Mouse (Mus musculus): ENCODE data around the gene Kcnh7.
"Not testable (repeated sequence)": the region's sequence is repeated elsewhere in the genome, so short reads cannot be mapped to it uniquely, and the experiment has no call there.

The Kcnh7 gene

GRCm38 (mm10) chr2:62717270-62717669 lies 466.8 kb downstream of the Kcnh7 start:
- no peak for DNase-seq (ENCODE audit: low spot score)

GRCm38 (mm10) chr2:62715260-62715659 lies 468.8 kb downstream of the Kcnh7 start:
- no peak for DNase-seq (ENCODE audit: low spot score)

DNA sequence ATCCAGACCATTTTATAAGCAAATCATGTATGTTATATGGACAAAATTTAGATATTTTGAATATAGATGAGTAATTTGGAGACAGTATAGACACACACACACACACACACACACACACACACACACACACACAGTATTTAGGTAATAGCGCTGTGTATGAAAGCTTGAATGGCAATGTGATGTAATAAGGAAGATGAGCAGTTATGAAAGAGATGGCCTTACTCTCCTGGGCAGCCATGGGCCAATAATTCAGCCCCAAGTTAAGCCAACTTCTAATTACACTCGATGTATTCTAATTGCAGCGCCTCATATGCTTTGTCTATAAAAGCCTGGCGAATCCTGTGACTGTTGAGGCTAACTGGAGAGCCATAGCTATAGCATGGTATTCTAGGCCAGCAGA lies 469.7 kb downstream of the Kcnh7 start:
- DNase-seq (ENCODE audit: low spot score), result not testable (repeated sequence)

- DNase-seq (ENCODE audit: low spot score), result no peak
Observed at GRCm38 (mm10) chr2:62709633-62710032, 474.5 kb downstream of the Kcnh7 start.

- DNase-seq (ENCODE audit: low spot score), result no peak
Observed at GRCm38 (mm10) chr2:62706313-62706712, 477.8 kb downstream of the Kcnh7 start.

DNA sequence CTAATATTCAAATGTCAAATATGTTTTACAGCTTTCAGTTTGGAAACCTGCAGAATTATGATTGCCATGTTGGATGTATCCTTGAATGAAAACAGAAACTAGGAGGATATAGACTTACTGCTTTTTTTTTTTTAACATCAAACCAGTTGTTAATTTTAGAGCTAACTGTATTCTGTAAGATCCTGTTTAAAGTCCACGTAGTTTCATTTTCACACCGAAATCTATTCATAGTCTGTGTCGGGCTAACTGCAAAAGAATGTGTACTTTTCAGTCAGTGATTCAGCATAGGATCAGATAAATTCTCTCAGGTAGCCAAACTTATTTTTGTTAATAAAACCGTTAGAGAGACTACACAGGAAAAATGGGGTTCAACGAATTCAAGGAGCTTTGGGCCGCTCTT lies 498.2 kb downstream of the Kcnh7 start:
- no peak for DNase-seq (ENCODE audit: low spot score)

DNA sequence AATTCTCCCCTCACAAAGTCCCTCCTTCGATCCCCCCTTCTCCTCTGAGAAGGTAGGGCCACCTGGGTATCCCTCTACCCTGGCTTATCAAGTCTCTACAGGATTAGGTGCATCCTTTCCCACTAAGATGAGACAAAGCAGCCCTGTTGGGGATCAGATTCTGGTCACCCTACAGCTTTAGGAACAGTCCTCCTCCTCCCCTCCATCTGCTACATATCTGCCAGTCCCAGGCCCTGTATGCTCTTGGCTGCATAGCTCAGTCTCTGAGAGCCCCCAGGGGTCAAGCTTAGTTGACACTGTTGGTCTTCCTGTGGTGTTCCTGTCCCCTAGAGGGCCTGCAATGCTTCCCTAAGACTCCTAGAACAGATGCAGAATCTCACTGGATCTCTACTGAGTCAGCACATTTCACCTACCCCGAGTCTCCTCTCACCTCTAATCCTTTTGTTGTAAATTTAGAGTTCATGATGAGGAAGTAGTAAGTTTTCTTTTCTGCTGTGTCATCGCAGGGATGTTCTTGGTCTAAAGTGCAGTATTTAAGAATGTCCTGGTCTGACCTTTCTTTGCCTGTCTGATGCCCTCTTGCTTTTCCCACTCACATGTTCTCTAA lies 499.0 kb downstream of the Kcnh7 start:
- no peak for DNase-seq (ENCODE audit: low spot score)

DNA sequence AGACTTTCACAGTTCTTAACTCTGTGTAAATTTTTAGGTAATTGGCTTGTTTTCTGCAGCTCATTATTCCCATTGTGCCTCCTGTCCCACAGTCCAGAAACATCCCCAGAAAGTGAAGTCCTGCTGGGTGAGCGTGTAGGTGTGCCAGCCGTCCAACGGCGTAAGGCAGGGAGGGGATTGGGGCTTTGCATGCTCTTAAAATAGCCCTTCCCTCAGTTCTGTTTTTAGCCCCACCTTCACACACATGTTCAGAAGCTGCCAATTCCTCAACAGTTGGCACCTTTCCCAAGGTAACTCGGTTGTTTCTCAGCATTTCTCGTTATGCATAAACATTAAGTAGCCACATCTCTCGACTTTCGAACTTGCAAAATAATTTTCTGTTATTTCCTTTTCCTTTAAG lies 502.4 kb downstream of the Kcnh7 start:
- peak; percentile 23 for DNase-seq (ENCODE audit: low spot score)

- DNase-seq (ENCODE audit: low spot score), result no peak
Observed at GRCm38 (mm10) chr2:62672788-62673187, 511.3 kb downstream of the Kcnh7 start.

DNA sequence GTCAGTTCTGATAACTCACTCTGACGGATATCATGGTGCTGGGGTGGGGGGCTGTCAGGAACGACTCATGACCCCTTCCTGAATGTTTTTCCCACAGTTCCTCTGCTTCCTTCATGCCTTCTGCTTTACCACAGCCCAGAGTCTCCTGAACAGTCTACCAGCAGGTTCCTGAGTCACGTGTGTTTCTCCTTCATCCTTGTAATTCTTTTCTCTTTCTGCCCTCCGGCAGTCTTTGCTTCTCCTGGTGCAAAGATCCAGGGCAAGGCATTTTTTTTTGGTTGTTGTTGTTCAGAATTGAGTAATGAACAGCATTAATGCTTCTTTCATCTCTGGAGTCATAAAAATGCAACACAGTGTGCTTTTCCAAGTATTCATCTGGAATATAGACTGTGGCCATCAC lies 513.3 kb downstream of the Kcnh7 start:
- DNase-seq (ENCODE audit: low spot score), result no peak

- no peak for DNase-seq (ENCODE audit: low spot score)
Observed at GRCm38 (mm10) chr2:62670301-62670700, 513.8 kb downstream of the Kcnh7 start.

DNA sequence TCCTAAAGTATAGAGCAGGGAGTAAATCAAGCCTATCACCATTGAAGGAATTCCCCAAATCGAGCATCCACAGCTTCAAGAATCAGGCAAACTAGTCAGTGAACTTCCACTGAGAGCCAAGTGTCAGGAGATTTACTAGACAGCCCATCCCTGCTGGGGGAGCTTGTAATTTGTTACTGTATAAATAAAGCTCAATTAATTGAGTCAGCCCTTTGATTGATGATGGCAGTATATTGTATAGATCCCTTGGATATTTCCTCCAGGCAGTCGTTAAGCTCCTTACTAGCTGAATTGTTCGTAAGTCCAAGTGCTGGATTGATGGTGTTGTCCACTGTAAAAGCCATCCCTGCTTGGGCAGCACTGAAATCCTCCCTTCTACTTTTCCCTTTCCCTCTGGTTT lies 514.2 kb downstream of the Kcnh7 start:
- no peak for DNase-seq (ENCODE audit: low spot score)

GRCm38 (mm10) chr2:62665536-62665935 lies 518.6 kb downstream of the Kcnh7 start:
- DNase-seq (ENCODE audit: low spot score), result no peak

DNA sequence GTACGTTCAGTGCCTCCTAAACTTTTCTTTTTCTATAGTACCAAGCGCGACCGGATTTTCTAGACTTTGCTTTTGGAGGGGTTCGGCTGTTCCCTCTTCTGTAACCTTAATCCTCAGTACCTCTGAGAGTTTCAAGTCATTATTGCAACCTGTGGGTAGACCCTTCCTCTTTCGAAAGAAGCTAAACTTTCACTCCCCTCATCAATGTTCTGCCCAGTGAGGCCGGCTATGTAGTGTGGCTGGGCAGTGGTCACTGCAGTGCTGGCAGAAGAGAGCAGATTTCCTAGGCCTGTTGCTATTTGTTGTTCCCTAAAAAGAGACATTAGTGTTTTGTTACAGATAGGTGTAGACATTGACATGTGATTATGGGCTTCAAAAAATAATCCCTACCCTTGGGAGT lies 519.2 kb downstream of the Kcnh7 start:
- DNase-seq (ENCODE audit: low spot score), result no peak

DNA sequence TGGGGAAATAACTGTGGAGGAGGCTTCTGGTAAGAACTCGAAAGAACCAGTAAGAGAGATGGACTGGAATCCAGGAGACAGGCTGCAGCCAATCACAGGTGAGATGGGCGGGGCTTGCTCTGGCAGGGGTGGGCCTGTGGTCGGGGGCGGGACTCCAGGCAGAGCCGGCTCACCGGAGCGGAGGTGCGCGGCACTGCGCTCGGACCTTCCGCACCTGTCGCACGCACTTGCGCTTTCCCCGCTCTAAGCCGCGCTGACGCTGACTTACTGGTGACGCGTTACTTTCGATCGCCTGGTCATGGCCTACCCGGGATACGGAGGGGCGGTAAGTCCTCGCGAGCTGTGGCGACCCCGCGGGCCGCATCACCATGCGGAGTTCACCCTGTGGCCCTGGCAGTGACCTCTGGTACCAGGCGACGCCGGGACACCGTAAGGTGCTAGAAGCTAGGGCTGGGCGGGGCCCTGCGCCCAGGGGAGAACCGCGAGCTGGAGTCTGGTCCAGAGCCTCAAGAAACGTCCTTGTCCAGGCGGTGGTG lies 519.9 kb downstream of the Kcnh7 start, which contains the start of gene Gca:
Gca (plus strand) TSS at position 151 of the 536 bp plus-strand sequence.
- DNase-seq (ENCODE audit: low spot score), result peak; percentile 72

DNA sequence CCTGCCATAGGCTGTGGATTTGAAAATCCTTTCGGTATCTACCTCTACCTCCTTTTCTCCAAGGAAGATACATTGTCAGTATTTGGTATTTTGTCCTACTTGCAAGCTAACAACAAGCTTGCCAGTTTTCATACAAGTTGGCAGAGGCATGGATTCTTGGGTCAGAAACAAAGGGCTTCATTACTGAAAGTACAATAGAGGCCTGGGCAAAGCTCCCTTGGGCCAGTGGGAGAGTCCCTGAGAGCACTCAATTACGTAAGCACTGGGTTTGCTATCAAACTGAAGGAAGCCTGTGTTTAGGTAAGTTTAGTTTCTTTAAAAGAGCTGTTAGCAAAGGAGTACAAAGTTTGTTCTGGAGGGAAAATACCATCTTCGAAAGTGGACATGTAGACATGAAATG lies 521.5 kb downstream of the Kcnh7 start:
- DNase-seq (ENCODE audit: low spot score), result no peak

- no peak for DNase-seq (ENCODE audit: low spot score)
Observed at GRCm38 (mm10) chr2:62660565-62660964, 523.5 kb downstream of the Kcnh7 start.

- no peak for DNase-seq (ENCODE audit: low spot score)
Observed at GRCm38 (mm10) chr2:62656072-62656471, 528.0 kb downstream of the Kcnh7 start.

GRCm38 (mm10) chr2:62654519-62655338 lies 529.4 kb downstream of the Kcnh7 start:
- DNase-seq (ENCODE audit: low spot score), result peak; percentile 70

GRCm38 (mm10) chr2:62652466-62652865 lies 531.6 kb downstream of the Kcnh7 start:
- DNase-seq (ENCODE audit: low spot score), result no peak

GRCm38 (mm10) chr2:62651890-62652289 lies 532.2 kb downstream of the Kcnh7 start:
- no peak for DNase-seq (ENCODE audit: low spot score)

- no peak for DNase-seq (ENCODE audit: low spot score)
Observed at GRCm38 (mm10) chr2:62646671-62647289, 537.3 kb downstream of the Kcnh7 start.

Data from left cerebral cortex, adult 11 months (tissue).